Mouse (Mus musculus) liver, postnatal 0 days (tissue): ENCODE measurements around the gene Hic1. TPM values are rescaled to one million over a fixed set of nuclear protein-coding genes. Genes with fewer than 3 reads are reported as not detected.

Experiments
- ATAC-seq: fragments of 200-750 bp; cut with Nextera tagmentation; 2 replicates; pipeline ENCODE4 v1.8.0; 2017; ENCODE audit warnings: mild to moderate bottlenecking, moderate library complexity
- DNase-seq: peaks from one replicate; pipeline ENCODE4 v3.0.0-alpha.2; 2016
- H3K27ac ChIP-seq: fragments of 300-500 bp; sonication (generic); 2 replicates; pipeline ENCODE4 v1.5.1; 2014; ENCODE audit warnings: antibody characterized with exemption, moderate library complexity, mild to moderate bottlenecking, low read depth
- H3K27me3 ChIP-seq: fragments of 300-500 bp; sonication (generic); 2 replicates; pipeline ENCODE4 v1.6.1; 2014; ENCODE audit warnings: low read length, control low read depth, mixed read lengths; ENCODE audit not compliant: insufficient read depth
- H3K36me3 ChIP-seq: fragments of 300-500 bp; sonication (generic); replicated peaks from 2 replicates; pipeline ENCODE4 v1.6.1; 2014; ENCODE audit warnings: mild to moderate bottlenecking, control low read depth, low read length, moderate library complexity, mixed read lengths; ENCODE audit not compliant: insufficient read depth
- H3K4me1 ChIP-seq: fragments of 300-500 bp; sonication (generic); 2 replicates; pipeline ENCODE4 v1.6.1; 2014; ENCODE audit warnings: antibody characterized with exemption, mild to moderate bottlenecking, control low read depth; ENCODE audit not compliant: insufficient read depth
- H3K4me2 ChIP-seq: fragments of 300-500 bp; sonication (generic); 2 replicates; pipeline ENCODE4 v1.6.1; 2014; ENCODE audit warnings: low read depth, mild to moderate bottlenecking, low read length, moderate library complexity, mixed read lengths
- H3K4me3 ChIP-seq: fragments of 300-500 bp; sonication (generic); 2 replicates; pipeline ENCODE4 v1.5.1; 2014; ENCODE audit warnings: low read depth, low read length
- H3K9ac ChIP-seq: fragments of 300-500 bp; sonication (generic); replicated peaks from 2 replicates; pipeline ENCODE4 v1.6.1; 2014; ENCODE audit warnings: mild to moderate bottlenecking, moderate library complexity
- H3K9me3 ChIP-seq: fragments of 300-500 bp; sonication (generic); 2 replicates; pipeline ENCODE4 v1.6.1; 2016; ENCODE audit warnings: mild to moderate bottlenecking, control low read depth, low read length, mixed read lengths
- CTCF ChIP-seq: sonication (generic); IDR thresholded peaks from 2 replicates; pipeline ENCODE4 v1.5.1; 2016; ENCODE audit warnings: antibody characterized with exemption, low read depth
- EP300 ChIP-seq: IDR thresholded peaks from 2 replicates; pipeline ENCODE4 v1.6.1; 2016; ENCODE audit warnings: antibody characterized with exemption, low read depth, mild to moderate bottlenecking
- WGBS: fragments of 180-500 bp; shearing (Covaris S2); extraction: QIAGEN DNeasy Blood & Tissue Kit; methylation state at CpG from one replicate; pipeline ENCODE4 v1.1.7; 2014; ENCODE audit not compliant: insufficient replicate concordance; 5-methylcytosine and 5-hydroxymethylcytosine counted together
- polyA plus RNA-seq: library from polyadenylated mRNA; unstranded; fragments of >200 nt; fragmentation: Nextera tagmentation; extraction: Ambion mirVana; gene quantifications from 2 replicates; pipeline ENCODE4 v1.2.1, GENCODE M21; 2015

The Hic1 gene
- polyA plus RNA-seq, 1 experiment from 2014 or later: 1.1 TPM

DNA sequence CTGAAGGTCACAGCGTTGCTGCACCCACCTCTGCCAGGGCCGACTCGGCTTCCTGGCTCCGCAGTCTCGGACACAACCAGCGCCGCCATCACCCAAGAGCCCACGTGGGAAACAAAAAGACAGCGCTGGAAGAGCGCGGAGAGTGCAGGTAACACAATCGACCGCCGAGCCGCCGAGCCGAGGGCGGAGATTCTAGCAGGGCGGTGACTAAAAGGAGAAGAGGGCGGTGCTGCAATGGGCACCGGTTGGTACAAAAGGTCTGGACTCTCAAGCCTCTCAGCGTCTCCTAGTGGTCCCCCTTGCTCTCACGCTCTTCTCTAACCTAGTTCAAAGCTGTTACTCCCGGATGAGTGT is 21.0 kb upstream of the Hic1 start:
- H3K4me3 ChIP-seq: peak overlapping the region; percentile 74
- peaks cover 29% of the 10 kb centered on the region for H3K4me1 ChIP-seq
- peak overlapping the region; percentile 73 for H3K27ac ChIP-seq
- peaks cover 28% of the 10 kb centered on the region for H3K27me3 ChIP-seq
- H3K9ac ChIP-seq: peak overlapping the region; percentile 69
- peak; percentile 84 for ATAC-seq
- H3K9me3 ChIP-seq: no peaks in the 10 kb centered on the region
- peak overlapping the region; percentile 93 for H3K4me2 ChIP-seq
- H3K36me3 ChIP-seq: 0 out of 2 replicates have a peak, but pooled peaks cover under 1% of the 10 kb centered on the region
- DNase-seq: peak; percentile 88
- 0 out of 2 replicates have a peak, but pooled peaks have one; percentile 8 for TF ChIP-seq EP300
- TF ChIP-seq CTCF: peak; percentile 51
- under 1% methylated on average over 24 of the region's 24 CpGs for WGBS

DNA sequence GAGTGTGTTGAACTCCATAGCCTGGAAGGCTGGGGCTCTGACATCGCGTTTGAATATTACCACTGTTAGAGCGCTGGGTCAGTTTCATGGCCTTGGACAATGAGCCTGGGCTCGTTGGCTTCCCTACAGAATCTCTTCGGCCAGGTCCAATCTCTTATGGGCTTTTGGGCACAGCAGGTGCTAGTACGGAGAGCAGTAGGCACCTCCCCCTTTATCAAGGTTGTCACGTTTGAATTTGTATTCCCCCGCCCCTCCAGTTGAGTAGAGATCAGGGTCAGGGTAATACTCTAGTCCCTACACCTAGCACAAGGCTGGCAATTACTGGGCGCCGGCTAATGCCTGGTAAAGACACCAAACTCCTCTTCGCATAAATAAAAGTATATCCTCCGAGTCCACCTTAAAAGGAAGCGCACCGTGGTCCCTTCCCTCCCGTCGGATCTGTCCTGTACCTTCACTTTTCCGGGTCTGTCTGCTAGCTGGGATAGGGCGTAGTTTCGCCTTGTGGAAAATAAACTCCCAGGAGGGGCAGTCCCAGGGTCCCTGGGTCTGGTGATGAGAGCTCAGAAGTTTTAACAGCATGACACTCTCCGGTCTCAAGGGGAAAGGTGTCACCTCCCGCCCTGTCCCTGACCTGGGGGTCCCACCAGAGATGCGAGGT is 20.5 kb upstream of the Hic1 start:
- H3K27me3 ChIP-seq: peaks cover 23% of the 10 kb centered on the region
- peaks cover 24% of the 10 kb centered on the region for H3K4me1 ChIP-seq
- peak overlapping the region; percentile 69 for H3K9ac ChIP-seq
- H3K36me3 ChIP-seq: 0 out of 2 replicates have a peak, but pooled peaks cover 3% of the 10 kb centered on the region
- TF ChIP-seq CTCF (no peak), EP300 (no peak)
- H3K4me3 ChIP-seq: peak overlapping the region; percentile 74
- DNase-seq (peak; percentile 29), ATAC-seq (peak; percentile 62)
- H3K27ac ChIP-seq: peak overlapping the region; percentile 73
- WGBS: under 1% methylated on average over 22 of the region's 22 CpGs
- peak overlapping the region; percentile 93 for H3K4me2 ChIP-seq
- H3K9me3 ChIP-seq: no peaks in the 10 kb centered on the region

DNA sequence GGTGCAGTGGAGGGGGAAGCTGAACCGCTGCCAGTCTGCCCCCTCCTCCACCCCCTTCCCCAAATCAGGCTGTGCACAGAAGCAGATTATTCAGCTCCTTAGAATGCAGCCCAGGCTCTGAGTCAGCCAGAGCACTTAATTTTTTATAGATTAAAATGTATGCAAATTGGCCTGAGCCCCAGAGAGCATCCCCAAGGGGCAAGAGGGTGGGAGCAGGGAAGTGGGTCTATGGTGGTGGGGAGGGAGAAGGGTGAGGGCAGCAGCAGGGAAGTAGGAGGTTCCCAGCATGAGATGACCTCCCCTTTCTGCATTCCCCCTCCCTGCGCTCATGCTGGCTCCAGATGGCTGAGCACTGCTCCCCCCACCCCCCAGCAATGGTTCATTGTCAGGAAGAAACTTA is 15.7 kb upstream of the Hic1 start:
- 84% methylated on average over 2 of the region's 2 CpGs for WGBS
- H3K9ac ChIP-seq: no peak overlapping the region
- no peak overlapping the region for H3K4me2 ChIP-seq
- no peak for ATAC-seq
- no peak overlapping the region for H3K27ac ChIP-seq
- no peaks in the 10 kb centered on the region for H3K27me3 ChIP-seq
- H3K4me1 ChIP-seq: peaks cover 7% of the 10 kb centered on the region
- no peak for DNase-seq
- H3K4me3 ChIP-seq: no peak overlapping the region
- H3K9me3 ChIP-seq: no peaks in the 10 kb centered on the region
- TF ChIP-seq CTCF: no peak
- TF ChIP-seq EP300: no peak
- peaks cover 16% of the 10 kb centered on the region for H3K36me3 ChIP-seq

DNA sequence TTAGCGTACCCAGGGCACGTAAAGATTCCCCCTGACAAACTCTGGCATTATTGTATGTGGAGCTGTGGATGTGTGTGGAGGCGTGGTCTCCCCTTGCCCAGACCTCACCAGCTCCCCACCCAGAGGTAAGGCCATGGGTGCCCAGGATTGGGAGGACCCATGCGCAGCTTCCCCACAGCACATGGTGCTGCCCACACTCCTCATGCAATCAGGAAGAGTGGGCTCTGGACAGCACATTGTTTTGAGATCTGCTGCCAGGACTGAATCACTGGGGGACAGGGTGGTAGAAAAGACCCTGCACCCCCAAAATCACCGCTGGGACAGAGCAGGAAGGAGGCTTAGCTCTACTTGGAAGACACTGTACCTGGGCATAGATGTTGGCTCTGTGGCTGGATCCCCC is 15.3 kb upstream of the Hic1 start:
- Histone ChIP-seq H3K27ac (no peak overlapping the region), H3K4me3 (no peak overlapping the region), H3K4me1 (peaks cover 7% of the 10 kb centered on the region), H3K9ac (no peak overlapping the region), H3K4me2 (no peak overlapping the region), H3K36me3 (peaks cover 16% of the 10 kb centered on the region), H3K27me3 (no peaks in the 10 kb centered on the region), H3K9me3 (no peaks in the 10 kb centered on the region)
- no peak for ATAC-seq
- WGBS: 92% methylated on average over 5 of the region's 5 CpGs
- TF ChIP-seq CTCF: no peak
- TF ChIP-seq EP300: no peak
- no peak for DNase-seq

DNA sequence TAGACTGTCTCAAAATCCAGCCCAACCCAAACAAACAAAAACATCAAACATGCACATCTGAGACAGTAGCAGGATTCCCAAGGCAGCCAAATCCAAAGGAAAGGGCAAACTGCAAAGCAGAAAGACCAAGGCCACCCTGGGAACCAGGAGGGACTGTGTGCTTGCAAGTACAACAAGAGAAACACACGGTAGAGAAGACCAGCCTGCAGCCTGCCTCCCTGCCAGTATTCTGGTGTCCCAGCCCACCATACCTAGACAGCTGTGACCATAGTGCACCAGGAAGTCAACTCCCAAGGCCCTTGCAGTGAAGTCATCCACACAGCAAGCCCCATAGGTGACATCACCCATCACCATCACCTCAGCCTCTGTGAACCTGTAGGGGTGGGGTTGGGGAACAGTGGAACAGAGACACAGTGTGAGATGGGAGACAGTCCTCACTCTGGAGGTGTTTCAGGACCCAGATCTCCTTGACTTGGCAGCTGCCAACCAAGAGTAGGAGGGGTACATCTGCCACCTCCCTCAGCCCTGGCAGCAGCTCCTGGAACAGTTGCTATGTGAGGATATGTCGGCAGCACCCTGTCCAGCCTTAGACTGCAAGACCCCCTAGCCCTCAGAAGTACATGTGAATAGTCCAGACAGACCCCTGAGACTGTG is 14.7 kb upstream of the Hic1 start:
- peaks cover 16% of the 10 kb centered on the region for H3K36me3 ChIP-seq
- TF ChIP-seq EP300 (no peak), CTCF (no peak)
- WGBS: 66% methylated on average over 2 of the region's 2 CpGs

DNA sequence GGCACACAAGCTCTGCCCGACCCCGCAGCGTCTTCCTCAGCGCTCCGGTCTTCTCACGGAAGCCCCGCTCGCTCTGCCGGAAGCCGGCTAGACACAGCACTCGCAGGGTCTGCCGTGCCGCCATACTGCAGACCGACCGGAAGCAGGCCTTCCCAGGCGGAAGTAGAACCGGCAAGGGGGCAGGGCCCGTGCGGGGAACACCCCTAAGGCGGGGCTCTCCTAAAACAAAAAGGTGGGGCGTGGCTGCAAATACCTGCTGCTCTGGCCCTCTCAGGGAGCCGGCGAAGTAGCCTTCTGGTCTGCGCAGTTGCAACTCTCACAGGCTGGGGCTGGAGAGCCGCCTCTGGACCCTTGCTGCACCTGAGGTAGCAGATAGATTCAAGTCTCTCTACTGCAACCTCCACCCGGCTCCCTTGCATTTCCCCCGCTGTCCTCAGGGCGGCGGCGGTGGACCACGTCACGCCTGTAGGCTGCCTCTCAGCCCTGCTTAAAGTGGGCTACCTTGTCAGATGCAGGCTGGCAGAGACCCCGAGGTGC is 9.4 kb upstream of the Hic1 start, which contains the start of gene Ovca2:
Ovca2 (minus strand) TSS at position 164 of the 537 bp plus-strand sequence.
- WGBS: under 1% methylated on average over 33 of the region's 33 CpGs
- H3K4me2 ChIP-seq: peak within 1 kb of the TSS; percentile 94
- peak within 1 kb of the TSS; percentile 63 for H3K27ac ChIP-seq
- peaks cover 16% of the 10 kb centered on the region for H3K4me1 ChIP-seq
- H3K9ac ChIP-seq: peak within 1 kb of the TSS; percentile 82
- ATAC-seq (peak; percentile 98), DNase-seq (peak; percentile 92)
- TF ChIP-seq CTCF (peak; percentile 94), EP300 (no peak)
- no peaks in the 10 kb centered on the region for H3K9me3 ChIP-seq
- peak within 1 kb of the TSS; percentile 71 for H3K4me3 ChIP-seq
- H3K36me3 ChIP-seq: peaks cover 13% of the 10 kb centered on the region
- peaks cover 7% of the 10 kb centered on the region for H3K27me3 ChIP-seq

More for the DNA sequence above, 14.7 kb upstream of the Hic1 start:
- no peak overlapping the region for H3K4me3 ChIP-seq
- no peak overlapping the region for H3K9ac ChIP-seq
- no peak for ATAC-seq
- peaks cover 4% of the 10 kb centered on the region; the same call in 1 of the 2 replicates for H3K4me1 ChIP-seq
- H3K27me3 ChIP-seq: no peaks in the 10 kb centered on the region
- DNase-seq: no peak
- H3K4me2 ChIP-seq: no peak overlapping the region
- no peak overlapping the region for H3K27ac ChIP-seq
- H3K9me3 ChIP-seq: no peaks in the 10 kb centered on the region
